Mouse (Mus musculus): ENCODE measurements around the gene Gm6408. TPM values are rescaled to one million over a fixed set of nuclear protein-coding genes. Genes with fewer than 3 reads are reported as not detected.

Gm6408 gene
- total and polyA plus RNA-seq, 3 experiments: not detected

- Histone ChIP-seq H3K27me3 (ENCODE audit: control insufficient read depth in 1 of 2, insufficient read depth in 2 of 2, low read length in 2 of 2) (no peaks in the 10 kb centered on the region), H3K4me3 (ENCODE audit: control insufficient read depth in 1 of 2, insufficient read depth in 1 of 2, low read depth in 2 of 2, low read length in 2 of 2) (no peak overlapping the region), H3K4me1 (ENCODE audit: control insufficient read depth in 1 of 2, insufficient read depth in 2 of 2, low read length in 2 of 2) (no peaks in the 10 kb centered on the region), H3K36me3 (ENCODE audit: control insufficient read depth in 1 of 2, insufficient read depth in 2 of 2, low read length in 2 of 2) (no peaks in the 10 kb centered on the region), H3K9me3 (replicated peaks; ENCODE audit: insufficient read depth, low read length) (no peaks in the 10 kb centered on the region), H3K9ac (ENCODE audit: control insufficient read depth, low read depth, low read length, poor library complexity, severe bottlenecking) (no peak overlapping the region), H3K79me2 (ENCODE audit: control insufficient read depth, insufficient read depth, low read length, poor library complexity) (no peaks in the 10 kb centered on the region), H3K27ac (ENCODE audit: control insufficient read depth, low read depth, low read length) (no peak overlapping the region)
- TF ChIP-seq MEF2A (IDR thresholded peaks at IDR 0.05; ENCODE audit: extremely low read depth, insufficient replicate concordance, low read depth, low read length, poor library complexity, severe bottlenecking): no peak
- no peak for TF ChIP-seq ZKSCAN1 (IDR thresholded peaks at IDR 0.05; ENCODE audit: low read depth, low read length)
- TF ChIP-seq E2F4 (IDR thresholded peaks at IDR 0.05; ENCODE audit: borderline replicate concordance, low read depth, low read length): no peak
- no peak for TF ChIP-seq GABPA (IDR thresholded peaks at IDR 0.05; ENCODE audit: low read depth, low read length)
- DNase-seq (ENCODE audit: low read depth, low spot score): no peak
These were observed 39.0 kb upstream of the Gm6408 start for GRCm38 (mm10) chr5:146442767-146443166.

- H3K27me3 ChIP-seq (ENCODE audit: control insufficient read depth in 1 of 2, insufficient read depth in 2 of 2, low read length in 2 of 2): no peaks in the 10 kb centered on the region
- no peaks in the 10 kb centered on the region for H3K4me1 ChIP-seq (ENCODE audit: control insufficient read depth in 1 of 2, insufficient read depth in 2 of 2, low read length in 2 of 2)
- TF ChIP-seq GATA1 (IDR thresholded peaks at IDR 0.05; ENCODE audit: low read depth, low read length) (no peak), CTCF (IDR thresholded peaks at IDR 0.05 in 2 of 3, conservative IDR thresholded peaks at IDR 0.05 in 1 of 3; ENCODE audit: control insufficient read depth in 1 of 3, insufficient read depth in 1 of 3, low read depth in 2 of 3, low read length in 3 of 3, poor library complexity in 1 of 3, severe bottlenecking in 1 of 3) (no peak), KAT2A (conservative IDR thresholded peaks at IDR 0.05; ENCODE audit: low read depth, low read length) (no peak), SIN3A (IDR thresholded peaks at IDR 0.05; ENCODE audit: low read length) (no peak), HCFC1 (IDR thresholded peaks at IDR 0.05; ENCODE audit: low read depth, low read length) (no peak), ETS1 (IDR thresholded peaks at IDR 0.05; ENCODE audit: low read depth, low read length) (no peak), EP300 (IDR thresholded peaks at IDR 0.05; ENCODE audit: low read depth in 1 of 2, low read length in 2 of 2) (no peak), ELF1 (IDR thresholded peaks at IDR 0.05; ENCODE audit: low read depth, low read length) (no peak), RCOR1 (IDR thresholded peaks at IDR 0.05; ENCODE audit: low read depth, low read length) (no peak), POLR2AphosphoS5 (IDR thresholded peaks at IDR 0.05; ENCODE audit: borderline replicate concordance, low read depth, low read length) (no peak; the same call in 1 of the 2 replicates), MEF2A (IDR thresholded peaks at IDR 0.05; ENCODE audit: extremely low read depth, insufficient replicate concordance, low read depth, low read length, poor library complexity, severe bottlenecking) (no peak)
These were observed 35.1 kb upstream of the Gm6408 start for GRCm38 (mm10) chr5:146446633-146447032.

More at GRCm38 (mm10) chr5:146446633-146447032, 35.1 kb upstream of the Gm6408 start:
- Histone ChIP-seq H3K9me3 (replicated peaks; ENCODE audit: insufficient read depth, low read length) (no peaks in the 10 kb centered on the region), H3K36me3 (ENCODE audit: control insufficient read depth in 1 of 2, insufficient read depth in 2 of 2, low read length in 2 of 2) (no peaks in the 10 kb centered on the region), H3K27ac (ENCODE audit: control insufficient read depth, low read depth, low read length) (no peak overlapping the region), H3K79me2 (ENCODE audit: control insufficient read depth, insufficient read depth, low read length, poor library complexity) (no peaks in the 10 kb centered on the region), H3K4me3 (ENCODE audit: control insufficient read depth in 1 of 2, insufficient read depth in 1 of 2, low read depth in 2 of 2, low read length in 2 of 2) (no peak overlapping the region), H3K9ac (ENCODE audit: control insufficient read depth, low read depth, low read length, poor library complexity, severe bottlenecking) (no peak overlapping the region)
- DNase-seq (ENCODE audit: low read depth, low spot score): no peak

Data from MEL (cell line).